Mouse (Mus musculus) neural tube, embryonic 11.5 days (tissue): ENCODE results near the gene Mmp2. TPM values are rescaled to one million over a fixed set of nuclear protein-coding genes. Genes with fewer than 3 reads are reported as not detected.

Experiments
- ATAC-seq: fragments of 200-750 bp; cut with Nextera tagmentation; 2 replicates; pipeline ENCODE4 v1.8.0; 2017; ENCODE audit warnings: moderate number of reproducible peaks, mild to moderate bottlenecking, moderate TSS enrichment, moderate library complexity; ENCODE audit not compliant: insufficient read depth, low FRiP score, low TSS enrichment
- DNase-seq: peaks from one replicate; pipeline ENCODE4 v3.0.0-alpha.2; 2015; ENCODE audit warnings: low spot score
- H3K27ac ChIP-seq: fragments of 300-500 bp; sonication (generic); 2 replicates; pipeline ENCODE4 v1.5.1; 2014; ENCODE audit warnings: low read depth, mild to moderate bottlenecking, low read length
- H3K27me3 ChIP-seq: fragments of 300-500 bp; sonication (generic); 2 replicates; pipeline ENCODE4 v1.6.1; 2014; ENCODE audit warnings: mild to moderate bottlenecking, low read length, mixed read lengths; ENCODE audit not compliant: control insufficient read depth, insufficient read depth
- H3K36me3 ChIP-seq: fragments of 300-500 bp; sonication (generic); 2 replicates; pipeline ENCODE4 v1.6.1; 2014; ENCODE audit warnings: mild to moderate bottlenecking, low read length, moderate library complexity, mixed read lengths; ENCODE audit not compliant: control insufficient read depth, insufficient read depth
- H3K4me1 ChIP-seq: fragments of 300-500 bp; sonication (generic); 2 replicates; pipeline ENCODE4 v1.6.1; 2014; ENCODE audit warnings: low read length, mixed read lengths; ENCODE audit not compliant: control insufficient read depth, insufficient read depth
- H3K4me2 ChIP-seq: fragments of 300-500 bp; sonication (generic); 2 replicates; pipeline ENCODE4 v1.6.1; 2014; ENCODE audit warnings: low read depth, mild to moderate bottlenecking, moderate library complexity
- H3K4me3 ChIP-seq: fragments of 300-500 bp; sonication (generic); 2 replicates; pipeline ENCODE4 v1.5.1; 2014; ENCODE audit warnings: low read depth, low read length
- H3K9ac ChIP-seq: fragments of 300-500 bp; sonication (generic); 2 replicates; pipeline ENCODE4 v1.6.1; 2014; ENCODE audit warnings: mild to moderate bottlenecking, low read length
- H3K9me3 ChIP-seq: fragments of 300-500 bp; sonication (generic); 2 replicates; pipeline ENCODE4 v1.6.1; 2016; ENCODE audit warnings: low read length; ENCODE audit not compliant: control insufficient read depth
- WGBS: fragments of 180-500 bp; shearing (Covaris S2); extraction: QIAGEN DNeasy Blood & Tissue Kit; methylation state at CpG from one replicate; pipeline ENCODE4 v1.1.7; 2014; 5-methylcytosine and 5-hydroxymethylcytosine counted together
- polyA plus RNA-seq: library from polyadenylated mRNA; unstranded; fragments of >200 nt; fragmentation: Nextera tagmentation; extraction: Ambion mirVana; gene quantifications from 2 replicates; pipeline ENCODE4 v1.2.1, GENCODE M21; 2014

Gene Mmp2
- polyA plus RNA-seq, 1 experiment from 2014 or later = 79.8 TPM

DNA sequence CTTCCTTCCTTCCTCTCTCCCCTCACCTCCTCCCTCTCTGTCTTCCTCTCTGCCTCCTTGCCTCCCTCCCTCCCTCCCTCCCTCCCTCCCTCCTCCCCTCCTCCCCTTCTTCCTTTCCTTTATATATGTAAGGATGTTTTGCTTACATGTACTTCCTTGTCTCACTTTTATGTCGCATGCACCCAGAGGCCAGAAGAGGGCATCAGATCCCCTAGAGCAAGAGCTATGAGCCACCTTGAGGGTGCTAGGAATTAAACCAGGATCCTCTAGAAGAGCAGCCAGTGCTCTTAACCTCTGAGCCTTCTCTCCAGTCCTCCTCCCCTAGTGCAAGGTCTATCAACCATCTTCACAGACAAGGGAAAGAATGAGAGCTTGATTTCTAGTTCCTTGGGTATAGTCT lies 69.0 kb downstream of the Mmp2 start:
- WGBS = 90% methylated on average over 1 of the region's 1 CpGs
- Histone ChIP-seq H3K9me3 (no peaks in the 10 kb centered on the region), H3K4me2 (no peak overlapping the region), H3K27me3 (no peaks in the 10 kb centered on the region), H3K4me3 (no peak overlapping the region), H3K36me3 (no peaks in the 10 kb centered on the region), H3K9ac (no peak overlapping the region), H3K27ac (no peak overlapping the region), H3K4me1 (no peaks in the 10 kb centered on the region)
- DNase-seq = no peak
- no peak for ATAC-seq

DNA sequence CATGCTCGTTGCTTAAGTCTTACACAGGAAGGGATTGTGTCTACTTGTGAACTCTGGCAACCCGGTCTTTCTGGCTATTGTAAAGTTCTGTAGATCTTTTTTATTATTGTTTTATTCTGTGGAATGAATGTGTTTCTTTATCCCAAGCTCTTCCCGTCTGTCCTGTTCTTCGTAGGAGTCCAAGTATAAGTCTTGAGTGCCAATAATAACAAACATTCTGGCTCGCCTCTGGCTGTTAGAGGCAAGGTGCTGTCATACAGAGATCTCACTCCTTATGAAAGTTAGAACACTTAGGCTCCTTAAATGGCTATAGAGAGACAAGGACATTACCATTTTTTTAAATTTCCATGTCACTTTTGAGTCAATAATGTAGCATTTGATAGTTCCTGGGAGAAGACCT lies 69.5 kb downstream of the Mmp2 start:
- DNase-seq (no peak), ATAC-seq (no peak)
- Histone ChIP-seq H3K4me1 (no peaks in the 10 kb centered on the region), H3K9ac (no peak overlapping the region), H3K9me3 (no peaks in the 10 kb centered on the region), H3K27me3 (no peaks in the 10 kb centered on the region), H3K36me3 (no peaks in the 10 kb centered on the region), H3K4me2 (no peak overlapping the region), H3K27ac (no peak overlapping the region), H3K4me3 (no peak overlapping the region)
- 88% methylated on average over 5 of the region's 5 CpGs for WGBS

DNA sequence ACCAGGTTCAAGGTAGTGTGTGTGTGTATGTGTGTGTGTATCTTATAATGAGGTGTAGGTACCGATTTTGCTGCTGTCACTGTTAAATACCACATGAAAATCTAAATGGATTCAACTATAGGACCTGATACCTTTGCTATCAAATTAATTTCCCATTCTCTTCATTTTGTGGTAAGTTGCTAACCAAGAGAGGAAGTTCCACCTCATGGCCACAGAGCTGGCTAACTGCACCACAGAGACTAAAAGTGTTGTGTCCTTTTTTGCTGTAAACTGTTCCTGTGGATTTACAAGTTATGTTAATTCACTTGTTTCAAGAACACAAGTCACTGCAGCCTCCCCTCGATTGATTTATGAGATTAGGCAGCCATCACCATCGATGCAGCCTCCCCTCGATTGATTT lies 70.7 kb downstream of the Mmp2 start:
- Histone ChIP-seq H3K9ac (no peak overlapping the region), H3K27me3 (no peaks in the 10 kb centered on the region), H3K9me3 (no peaks in the 10 kb centered on the region), H3K36me3 (no peaks in the 10 kb centered on the region), H3K4me3 (no peak overlapping the region), H3K27ac (no peak overlapping the region), H3K4me1 (no peaks in the 10 kb centered on the region), H3K4me2 (no peak overlapping the region)
- no peak for DNase-seq
- no peak for ATAC-seq
- 77% methylated on average over 4 of the region's 4 CpGs for WGBS

DNA sequence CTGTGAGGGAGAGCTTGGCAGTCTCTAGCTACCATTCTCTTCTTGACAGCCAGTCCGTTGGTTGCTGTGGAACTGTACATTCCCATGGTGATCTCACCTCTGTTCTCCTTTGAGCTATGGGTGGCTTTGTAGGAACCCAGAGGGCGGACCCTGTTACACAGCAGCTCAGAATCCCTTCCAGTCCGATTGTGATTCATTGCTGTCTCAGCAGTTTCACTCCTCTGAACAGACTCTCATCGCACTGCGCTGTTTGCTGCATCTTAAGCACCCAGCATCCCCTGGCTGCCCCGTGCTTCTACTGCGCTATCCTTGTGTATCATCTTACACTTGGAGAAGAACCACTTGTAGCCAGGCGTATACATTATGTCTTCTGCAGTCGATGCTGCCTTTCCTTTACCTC lies 72.5 kb downstream of the Mmp2 start:
- ATAC-seq (no peak), DNase-seq (no peak)
- Histone ChIP-seq H3K27me3 (no peaks in the 10 kb centered on the region), H3K9me3 (no peaks in the 10 kb centered on the region), H3K36me3 (no peaks in the 10 kb centered on the region), H3K4me3 (no peak overlapping the region), H3K4me1 (no peaks in the 10 kb centered on the region), H3K4me2 (no peak overlapping the region), H3K27ac (no peak overlapping the region), H3K9ac (no peak overlapping the region)
- 85% methylated on average over 9 of the region's 9 CpGs for WGBS

DNA sequence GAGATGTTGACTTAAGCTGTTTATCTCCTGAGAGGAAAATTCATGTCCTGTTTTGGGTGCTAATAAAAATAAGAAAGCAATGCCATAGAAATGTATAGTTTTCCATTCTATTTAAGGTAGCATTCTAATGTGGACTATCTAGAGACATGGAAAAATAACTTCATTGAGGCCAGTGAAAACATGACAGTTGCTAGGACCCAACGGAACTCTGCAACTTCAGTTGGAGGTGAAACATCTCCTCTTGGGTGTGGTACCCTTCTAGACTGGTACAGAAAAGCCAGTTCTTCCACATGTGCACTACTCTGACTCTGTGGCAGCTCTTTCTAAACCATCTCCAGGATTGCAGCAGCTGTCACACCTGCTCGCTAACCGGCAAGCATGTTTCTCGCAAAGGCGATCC lies 74.0 kb downstream of the Mmp2 start, which contains the start of gene Capns2:
Gene Capns2, plus strand, starts transcription at position 301 of the 400 bp plus-strand sequence.
- no peak within 1 kb of the TSS for H3K27ac ChIP-seq
- no peaks in the 10 kb centered on the region for H3K9me3 ChIP-seq
- no peak for DNase-seq
- no peak for ATAC-seq
- WGBS = 94% methylated on average over 5 of the region's 5 CpGs
- H3K4me2 ChIP-seq = no peak within 1 kb of the TSS
- H3K9ac ChIP-seq = no peak within 1 kb of the TSS
- no peaks in the 10 kb centered on the region for H3K27me3 ChIP-seq
- H3K36me3 ChIP-seq = no peaks in the 10 kb centered on the region
- no peak within 1 kb of the TSS for H3K4me3 ChIP-seq
- H3K4me1 ChIP-seq = no peaks in the 10 kb centered on the region

DNA sequence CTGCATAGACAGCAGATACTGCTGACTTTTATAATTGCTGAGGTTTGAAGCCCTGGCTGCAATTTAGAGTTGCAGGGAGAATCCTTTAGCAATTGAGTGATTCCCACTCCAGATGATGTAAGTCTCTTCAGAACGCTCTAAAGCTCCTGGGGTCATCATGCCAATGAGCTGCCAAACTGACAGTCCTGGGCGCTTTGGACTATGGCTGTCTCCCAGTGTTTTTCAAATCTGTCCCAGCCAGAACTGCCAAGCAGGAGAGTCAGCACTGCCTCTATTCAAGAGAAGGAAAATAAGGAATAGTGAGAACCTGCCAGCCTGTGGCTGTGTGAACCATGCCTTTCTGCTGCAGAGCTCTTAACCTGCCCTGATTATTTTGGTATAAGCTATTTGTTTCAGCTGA lies 75.9 kb downstream of the Mmp2 start:
- Histone ChIP-seq H3K36me3 (no peaks in the 10 kb centered on the region), H3K9me3 (no peaks in the 10 kb centered on the region), H3K27me3 (no peaks in the 10 kb centered on the region), H3K4me3 (no peak overlapping the region), H3K4me1 (no peaks in the 10 kb centered on the region), H3K9ac (no peak overlapping the region), H3K27ac (no peak overlapping the region), H3K4me2 (no peak overlapping the region)
- no peak for DNase-seq
- 82% methylated on average over 2 of the region's 2 CpGs for WGBS
- ATAC-seq = no peak

Other genes with a start within 250 kb of the Mmp2 start
- 2.0 and 2.3 TPM in 2 replicates for gene Irx6, start 153.0 kb upstream of the Mmp2 start, polyA plus RNA-seq
- gene Lpcat2, start 28.0 kb downstream of the Mmp2 start, polyA plus RNA-seq = 4.4 and 5.7 TPM in 2 replicates
- 0.31 TPM in 1 of 2 replicates, not detected in the other for gene Capns2, start 74.1 kb downstream of the Mmp2 start, polyA plus RNA-seq
- gene Slc6a2, start 132.8 kb downstream of the Mmp2 start, polyA plus RNA-seq = not detected in 2 replicates
- not detected in 2 replicates for gene Ces1a, start 220.9 kb downstream of the Mmp2 start, polyA plus RNA-seq